Mouse (Mus musculus) heart, postnatal 10 days (tissue): ENCODE data around the gene 6430571L13Rik. TPM values are rescaled to one million over a fixed set of nuclear protein-coding genes. Genes with fewer than 3 reads are reported as not detected.
"Not testable (repeated sequence)": the region's sequence is repeated elsewhere in the genome, so short reads cannot be mapped to it uniquely, and the experiment has no call there.

Experiments used
- DNase-seq, 2 experiments: peaks; one replicate each; pipeline ENCODE4 v3.0.0; 2021
- intact Hi-C: fragments of 180-260 bp; cut with DNase I; formaldehyde crosslinking; loops from one replicate; pipeline ENCODE4 v1.15.1; 2025
- total RNA-seq, 2 experiments: library from RNA; stranded (reverse); gene quantifications; 2 replicates each; pipeline ENCODE4 v1.2.3; 2021

Gene 6430571L13Rik
- total RNA-seq, 2 experiments from 2014 or later = 8.9 to 11.4 TPM

GRCm38 (mm10) chr9:107305601-107306542 is 34.5 kb upstream of the 6430571L13Rik start:
- peak in 1 of 2 experiments; percentile 28 for DNase-seq
- intact Hi-C loops = no loop called here

GRCm38 (mm10) chr9:107306673-107307072 is 33.7 kb upstream of the 6430571L13Rik start:
- intact Hi-C loops, DNase-seq: not testable (repeated sequence)

- intact Hi-C loops = no loop called here
- DNase-seq = peak; percentile 60 to 63
Measured at GRCm38 (mm10) chr9:107307099-107307872, 33.1 kb upstream of the 6430571L13Rik start.

- DNase-seq = peak; percentile 88 to 93
- intact Hi-C loops = loop anchor here (1.0 kb wide), 1 partner anchor 15 kb away; no protein-coding TSS in a partner anchor
Measured at GRCm38 (mm10) chr9:107307886-107308285, 32.5 kb upstream of the 6430571L13Rik start.

- DNase-seq = no peak
- intact Hi-C loops = loop anchor here (1.0 kb wide), 1 partner anchor 15 kb away; no protein-coding TSS in a partner anchor
Measured at GRCm38 (mm10) chr9:107308346-107309000, 31.9 kb upstream of the 6430571L13Rik start.

GRCm38 (mm10) chr9:107309171-107309570 is 31.2 kb upstream of the 6430571L13Rik start:
- intact Hi-C loops = no loop called here

GRCm38 (mm10) chr9:107309600-107309999 is 30.8 kb upstream of the 6430571L13Rik start:
- no peak for DNase-seq
- intact Hi-C loops = no loop called here

More at GRCm38 (mm10) chr9:107309171-107309570, 31.2 kb upstream of the 6430571L13Rik start:
- no peak for DNase-seq

GRCm38 (mm10) chr9:107312811-107313584 is 27.4 kb upstream of the 6430571L13Rik start:
- intact Hi-C loops = no loop called here
- DNase-seq = no peak

- DNase-seq = no peak
- intact Hi-C loops = no loop called here
Measured at GRCm38 (mm10) chr9:107313926-107314325, 26.5 kb upstream of the 6430571L13Rik start.

- peak; percentile 43 to 49 for DNase-seq
- intact Hi-C loops = no loop called here
Measured at GRCm38 (mm10) chr9:107315791-107316190, 24.6 kb upstream of the 6430571L13Rik start.

- peak; percentile 27 to 37 for DNase-seq
- intact Hi-C loops = loop anchor here (1.0 kb wide), 2 partner anchors 14 to 22 kb away; no protein-coding TSS in a partner anchor
Measured at GRCm38 (mm10) chr9:107322461-107323050, 17.8 kb upstream of the 6430571L13Rik start.

- intact Hi-C loops = loop anchor here (1.0 kb wide), 2 partner anchors 15 to 23 kb away; no protein-coding TSS in a partner anchor
- DNase-seq = peak; percentile 93 to 95
Measured at GRCm38 (mm10) chr9:107323558-107323957, 16.8 kb upstream of the 6430571L13Rik start.

- intact Hi-C loops = no loop called here
- peak; percentile 41 to 51 for DNase-seq
Measured at GRCm38 (mm10) chr9:107324799-107325561, 15.4 kb upstream of the 6430571L13Rik start.

GRCm38 (mm10) chr9:107325904-107326303 is 14.5 kb upstream of the 6430571L13Rik start:
- intact Hi-C loops = no loop called here
- peak; percentile 77 to 81 for DNase-seq

- intact Hi-C loops = no loop called here
- peak in 1 of 2 experiments; percentile 16 for DNase-seq
Measured at GRCm38 (mm10) chr9:107327879-107328620, 12.4 kb upstream of the 6430571L13Rik start.

- no peak for DNase-seq
- intact Hi-C loops = no loop called here
Measured at GRCm38 (mm10) chr9:107330791-107331190, 9.6 kb upstream of the 6430571L13Rik start.

- DNase-seq = no peak
- intact Hi-C loops = no loop called here
Measured at GRCm38 (mm10) chr9:107333686-107334085, 6.7 kb upstream of the 6430571L13Rik start.

- DNase-seq = no peak
- intact Hi-C loops = no loop called here
Measured at GRCm38 (mm10) chr9:107334356-107334755, 6.0 kb upstream of the 6430571L13Rik start.
